Mouse (Mus musculus): ENCODE measurements around the gene Hexb.

DNA sequence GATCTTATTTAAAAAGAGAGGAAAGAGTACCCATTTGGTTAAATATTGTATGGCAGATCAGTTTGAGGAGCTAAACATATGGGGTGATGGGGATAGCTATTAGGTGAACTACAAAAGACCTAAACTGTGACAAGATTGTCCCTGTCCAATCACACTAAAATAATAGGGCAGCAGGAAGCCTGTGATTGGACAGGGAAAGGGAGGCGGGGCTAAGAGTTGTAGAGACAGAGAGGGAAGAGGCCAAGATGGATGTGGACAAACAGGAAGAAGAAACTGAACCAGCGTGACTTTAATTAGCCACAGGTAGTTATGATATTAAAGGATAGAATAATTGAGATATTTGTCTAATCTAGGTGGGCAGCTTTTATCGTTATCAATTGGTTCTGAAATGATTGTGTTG, 21.9 kb upstream of the Hexb start:
- TF ChIP-seq CTCF (IDR thresholded peaks at IDR 0.05; ENCODE audit: control insufficient read depth, insufficient read depth, insufficient read length) (no peak), MYOD1 (IDR thresholded peaks at IDR 0.05; ENCODE audit: control insufficient read depth, insufficient read length, low read depth) (no peak), MYOG (IDR thresholded peaks at IDR 0.05; ENCODE audit: control insufficient read depth, extremely low read depth, insufficient read length) (no peak), USF1 (IDR thresholded peaks at IDR 0.05; ENCODE audit: low read depth) (no peak), CEBPB (IDR thresholded peaks at IDR 0.05; ENCODE audit: low read depth) (no peak), MAX (IDR thresholded peaks at IDR 0.05) (no peak)

Data from C2C12 (cell line).